Mouse (Mus musculus): Measurements from ENCODE around the gene Rap2c.

DNA sequence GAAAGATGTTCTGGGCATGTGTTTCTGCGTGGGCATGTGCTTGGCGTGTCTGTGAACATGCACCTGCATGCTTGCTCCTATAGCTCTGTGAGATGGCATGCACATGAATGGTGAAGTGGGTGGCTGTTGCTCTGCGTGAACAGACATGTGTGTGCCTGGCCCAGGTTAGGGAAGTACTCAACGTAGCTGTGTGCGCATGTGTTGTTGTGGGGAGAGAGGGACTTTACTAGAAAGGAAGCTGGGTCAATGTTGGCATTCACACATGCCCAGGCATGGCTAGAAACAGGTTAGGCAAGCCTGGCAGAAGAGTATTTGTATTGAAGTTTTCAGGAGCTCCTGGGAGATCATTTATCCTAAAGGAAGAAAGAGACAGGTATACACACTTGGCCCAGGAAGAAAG is 26.5 kb downstream of the Rap2c start:
- TF ChIP-seq GATA1 (IDR thresholded peaks at IDR 0.05; ENCODE audit: low read length), result no peak
- no peak for TF ChIP-seq TAL1 (IDR thresholded peaks at IDR 0.05; ENCODE audit: low read length)

All from erythroblast, embryonic 14.5 days (primary cell).